Mouse (Mus musculus) adrenal gland, adult 8-10 months (tissue): ENCODE measurements around the gene Stk11. TPM values are rescaled to one million over a fixed set of nuclear protein-coding genes. Genes with fewer than 3 reads are reported as not detected.
A peak's percentile ranks its signal among the peaks of the same experiment; 100 is the strongest.

ENCODE experiments used
- DNase-seq: peaks from one replicate; pipeline ENCODE4 v3.0.0; 2022
- total RNA-seq, 4 experiments: library from RNA; stranded (reverse); gene quantifications; 2 replicates each; pipeline ENCODE4 v1.2.4; 2022

Gene Stk11
- total RNA-seq, 4 experiments from 2014 or later: 127 to 146 (median 143) TPM

GRCm38 (mm10) chr10:80144864-80145838, 29.5 kb downstream of the Stk11 start:
- no peak for DNase-seq

- no peak for DNase-seq
Observed at GRCm38 (mm10) chr10:80145896-80146295, 30.3 kb downstream of the Stk11 start.

GRCm38 (mm10) chr10:80146568-80147011, 31.0 kb downstream of the Stk11 start:
- no peak for DNase-seq

GRCm38 (mm10) chr10:80147146-80147718, 31.6 kb downstream of the Stk11 start:
- no peak for DNase-seq

GRCm38 (mm10) chr10:80147719-80148601, 32.4 kb downstream of the Stk11 start, which contains the start of gene Midn:
TSS of gene Midn (plus strand) at chr10:80148272.
- peak; percentile 86 for DNase-seq

GRCm38 (mm10) chr10:80148610-80149290, 33.1 kb downstream of the Stk11 start:
- peak; percentile 94 for DNase-seq

GRCm38 (mm10) chr10:80149291-80150225, 34.0 kb downstream of the Stk11 start:
- peak; percentile 98 for DNase-seq

- DNase-seq: no peak
Observed at GRCm38 (mm10) chr10:80150226-80151210, 34.9 kb downstream of the Stk11 start.

- DNase-seq: no peak
Observed at GRCm38 (mm10) chr10:80151211-80152034, 35.8 kb downstream of the Stk11 start.

- DNase-seq: no peak
Observed at GRCm38 (mm10) chr10:80152071-80152872, 36.7 kb downstream of the Stk11 start.

GRCm38 (mm10) chr10:80152873-80153260, 37.3 kb downstream of the Stk11 start:
- peak; percentile 83 for DNase-seq

- no peak for DNase-seq
Observed at GRCm38 (mm10) chr10:80153713-80154112, 38.1 kb downstream of the Stk11 start.

GRCm38 (mm10) chr10:80154384-80154783, 38.8 kb downstream of the Stk11 start:
- DNase-seq: no peak

GRCm38 (mm10) chr10:80155277-80155676, 39.7 kb downstream of the Stk11 start:
- DNase-seq: no peak

GRCm38 (mm10) chr10:80156002-80156751, 40.6 kb downstream of the Stk11 start:
- DNase-seq: no peak

- DNase-seq: no peak
Observed at GRCm38 (mm10) chr10:80156752-80157053, 41.1 kb downstream of the Stk11 start.
